Mouse (Mus musculus): ENCODE data around the gene Gsc. TPM values are rescaled to one million over a fixed set of nuclear protein-coding genes. Genes with fewer than 3 reads are reported as not detected.

Gene Gsc
- polyA plus RNA-seq, 1 experiment from 2014 or later: not detected

DNA sequence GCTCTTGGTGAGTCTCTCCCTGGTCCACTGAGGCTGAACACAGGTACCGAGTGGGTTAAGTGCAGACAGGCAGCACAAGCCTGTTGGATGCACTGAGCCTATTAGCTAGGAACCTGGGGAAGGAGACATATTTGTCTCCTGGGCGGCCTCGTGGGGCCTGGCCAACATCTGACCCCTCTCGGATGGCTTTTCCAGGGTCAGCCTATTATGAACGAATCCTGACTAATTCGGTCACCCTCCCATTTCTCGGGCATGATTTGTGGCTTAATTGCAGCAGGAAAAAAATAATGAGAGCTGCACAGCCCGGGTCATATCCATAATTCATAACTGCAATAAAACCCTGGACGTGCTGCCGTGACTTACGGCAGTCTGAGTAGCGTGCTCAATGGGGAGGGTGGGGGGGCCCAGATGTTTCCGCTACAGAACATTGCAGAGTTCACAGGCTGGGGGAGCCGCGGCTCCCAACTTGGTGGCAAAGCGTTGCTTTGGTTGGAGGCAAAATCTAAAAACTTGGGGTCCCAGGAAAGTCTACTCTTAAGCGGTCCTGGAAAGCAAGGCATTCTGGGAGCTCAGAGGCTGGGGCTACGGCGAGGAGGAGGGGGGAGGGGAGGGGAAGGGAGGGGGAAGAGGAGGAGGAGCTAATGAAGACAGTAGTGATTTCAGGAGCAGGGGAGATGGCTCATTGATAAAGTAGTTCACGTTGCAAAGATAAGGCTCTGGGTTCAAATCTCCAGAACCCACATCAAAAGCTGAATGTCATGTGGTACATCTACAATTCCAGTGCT, 39.0 kb downstream of the Gsc start:
- no peak overlapping the region for H3K4me2 ChIP-seq (ENCODE audit: low read length)
- no peaks in the 10 kb centered on the region for H3K27me3 ChIP-seq (replicated peaks; ENCODE audit: control insufficient read depth, insufficient read depth, low read length)
- no peaks in the 10 kb centered on the region for H3K36me3 ChIP-seq (ENCODE audit: control insufficient read depth, insufficient read depth)
- ATAC-seq: no peak; the same call in 1 of the 2 replicates
- no peaks in the 10 kb centered on the region for H3K9me3 ChIP-seq (ENCODE audit: control insufficient read depth, low read length)
- H3K9ac ChIP-seq (replicated peaks; ENCODE audit: low read depth, low read length): no peak overlapping the region
- H3K4me1 ChIP-seq (replicated peaks; ENCODE audit: control insufficient read depth, insufficient read depth, low read length): no peaks in the 10 kb centered on the region
- no peak overlapping the region for H3K27ac ChIP-seq (ENCODE audit: low read length)
- WGBS: 75% methylated on average over 20 of the region's 20 CpGs
- no peak overlapping the region for H3K4me3 ChIP-seq (replicated peaks; ENCODE audit: low read length)

DNA sequence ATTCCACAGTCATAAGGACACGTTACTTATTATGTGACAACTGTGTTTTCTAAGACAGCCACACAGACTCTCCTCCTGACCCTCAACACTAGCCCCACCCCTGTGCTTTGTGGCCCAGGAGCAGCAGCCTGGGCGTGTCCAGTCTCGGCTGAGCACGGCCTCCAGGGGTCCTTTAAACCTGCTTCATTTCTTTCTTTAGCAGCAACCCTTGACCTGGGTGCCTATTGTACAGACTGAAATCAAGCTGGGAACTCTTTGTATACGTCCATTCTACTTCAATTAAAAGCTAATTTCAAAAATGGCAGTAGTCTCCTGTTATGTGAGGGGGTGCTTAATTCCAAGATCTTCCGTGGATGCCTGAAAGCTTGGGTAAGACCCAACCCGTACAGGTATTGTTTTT, 39.9 kb downstream of the Gsc start:
- H3K36me3 ChIP-seq (ENCODE audit: control insufficient read depth, insufficient read depth): no peaks in the 10 kb centered on the region
- no peak overlapping the region for H3K4me2 ChIP-seq (ENCODE audit: low read length)
- no peaks in the 10 kb centered on the region for H3K9me3 ChIP-seq (ENCODE audit: control insufficient read depth, low read length)
- no peak for ATAC-seq
- 17% methylated on average over 7 of the region's 7 CpGs for WGBS
- no peaks in the 10 kb centered on the region for H3K27me3 ChIP-seq (replicated peaks; ENCODE audit: control insufficient read depth, insufficient read depth, low read length)
- no peak overlapping the region for H3K27ac ChIP-seq (ENCODE audit: low read length)
- H3K9ac ChIP-seq (replicated peaks; ENCODE audit: low read depth, low read length): no peak overlapping the region
- no peaks in the 10 kb centered on the region for H3K4me1 ChIP-seq (replicated peaks; ENCODE audit: control insufficient read depth, insufficient read depth, low read length)
- no peak overlapping the region for H3K4me3 ChIP-seq (replicated peaks; ENCODE audit: low read length)

DNA sequence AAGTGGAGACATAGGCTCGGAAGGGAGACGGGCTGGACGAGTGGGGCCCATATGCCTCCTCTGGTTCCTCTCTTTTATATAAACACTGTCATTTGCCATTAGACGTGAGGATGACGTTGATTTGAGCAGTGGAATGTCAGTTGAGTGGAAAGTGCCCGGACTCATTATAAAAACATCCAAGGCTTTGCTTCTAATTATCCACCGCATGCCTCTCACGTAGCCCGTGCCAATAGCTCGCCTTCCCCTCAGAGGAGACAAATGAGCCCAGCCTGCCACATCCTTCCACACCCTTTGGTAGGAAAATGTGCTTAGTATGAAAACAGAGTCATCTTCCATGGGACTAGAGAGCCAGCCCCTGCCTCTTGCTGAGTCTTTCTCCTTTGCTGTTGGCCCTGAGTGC, 41.8 kb downstream of the Gsc start:
- Histone ChIP-seq H3K36me3 (ENCODE audit: control insufficient read depth, insufficient read depth) (no peaks in the 10 kb centered on the region), H3K9ac (replicated peaks; ENCODE audit: low read depth, low read length) (no peak overlapping the region), H3K4me2 (ENCODE audit: low read length) (no peak overlapping the region), H3K27ac (ENCODE audit: low read length) (no peak overlapping the region), H3K4me1 (replicated peaks; ENCODE audit: control insufficient read depth, insufficient read depth, low read length) (no peaks in the 10 kb centered on the region), H3K4me3 (replicated peaks; ENCODE audit: low read length) (no peak overlapping the region), H3K27me3 (replicated peaks; ENCODE audit: control insufficient read depth, insufficient read depth, low read length) (no peaks in the 10 kb centered on the region), H3K9me3 (ENCODE audit: control insufficient read depth, low read length) (no peaks in the 10 kb centered on the region)
- 28% methylated on average over 10 of the region's 10 CpGs for WGBS
- ATAC-seq: no peak

DNA sequence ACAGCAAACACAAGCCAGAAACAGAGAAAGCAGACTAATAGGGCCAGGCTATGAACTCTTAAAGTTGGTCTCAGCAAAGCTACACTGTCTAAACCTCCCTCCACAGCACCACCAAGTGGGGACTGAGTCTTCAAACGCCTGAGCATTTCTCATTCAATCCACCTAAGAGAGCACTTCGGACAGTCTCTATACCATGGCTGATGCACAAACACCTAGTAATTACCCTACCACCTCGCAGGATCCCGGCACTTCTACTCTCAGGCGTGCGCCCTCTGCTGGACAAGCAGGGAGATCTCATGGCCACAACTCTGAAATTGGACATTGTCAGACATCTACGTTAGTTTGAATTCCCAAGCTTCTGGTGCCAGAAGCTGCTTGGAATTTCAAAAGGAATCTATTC, 46.2 kb downstream of the Gsc start:
- ATAC-seq: 0 out of 2 replicates have a peak, but pooled peaks have one; percentile 36
- H3K36me3 ChIP-seq (ENCODE audit: control insufficient read depth, insufficient read depth): no peaks in the 10 kb centered on the region
- no peaks in the 10 kb centered on the region for H3K9me3 ChIP-seq (ENCODE audit: control insufficient read depth, low read length)
- H3K9ac ChIP-seq (replicated peaks; ENCODE audit: low read depth, low read length): no peak overlapping the region
- WGBS: 2% methylated on average over 7 of the region's 7 CpGs
- H3K4me1 ChIP-seq (replicated peaks; ENCODE audit: control insufficient read depth, insufficient read depth, low read length): no peaks in the 10 kb centered on the region
- H3K4me3 ChIP-seq (replicated peaks; ENCODE audit: low read length): no peak overlapping the region
- H3K4me2 ChIP-seq (ENCODE audit: low read length): no peak overlapping the region
- H3K27me3 ChIP-seq (replicated peaks; ENCODE audit: control insufficient read depth, insufficient read depth, low read length): no peaks in the 10 kb centered on the region
- H3K27ac ChIP-seq (ENCODE audit: low read length): no peak overlapping the region

DNA sequence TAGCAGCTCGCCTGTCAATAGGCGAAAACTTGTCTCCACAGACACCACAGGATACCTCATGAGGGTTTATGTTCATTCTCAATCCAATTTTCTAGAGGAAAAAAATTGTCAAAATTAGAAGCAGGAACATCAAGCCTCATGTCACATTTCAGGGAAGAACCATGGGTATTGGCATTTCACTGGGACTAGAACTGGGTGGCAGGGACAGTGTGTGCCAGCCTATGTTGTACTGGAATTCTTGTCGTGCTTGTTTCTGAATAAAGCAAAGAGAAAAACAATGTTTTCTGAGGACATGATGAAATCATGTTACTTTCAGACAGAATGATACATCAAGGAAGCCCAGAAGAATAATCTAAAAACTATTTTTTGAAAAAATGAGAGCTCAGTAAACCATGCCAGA, 47.5 kb downstream of the Gsc start:
- Histone ChIP-seq H3K4me3 (replicated peaks; ENCODE audit: low read length) (no peak overlapping the region), H3K27me3 (replicated peaks; ENCODE audit: control insufficient read depth, insufficient read depth, low read length) (0 out of 2 replicates have a peak, but pooled peaks cover 3% of the 10 kb centered on the region), H3K36me3 (ENCODE audit: control insufficient read depth, insufficient read depth) (no peaks in the 10 kb centered on the region), H3K27ac (ENCODE audit: low read length) (no peak overlapping the region), H3K4me1 (replicated peaks; ENCODE audit: control insufficient read depth, insufficient read depth, low read length) (no peaks in the 10 kb centered on the region), H3K9me3 (ENCODE audit: control insufficient read depth, low read length) (no peaks in the 10 kb centered on the region), H3K9ac (replicated peaks; ENCODE audit: low read depth, low read length) (no peak overlapping the region), H3K4me2 (ENCODE audit: low read length) (no peak overlapping the region)
- WGBS: 79% methylated on average over 3 of the region's 3 CpGs
- ATAC-seq: no peak

DNA sequence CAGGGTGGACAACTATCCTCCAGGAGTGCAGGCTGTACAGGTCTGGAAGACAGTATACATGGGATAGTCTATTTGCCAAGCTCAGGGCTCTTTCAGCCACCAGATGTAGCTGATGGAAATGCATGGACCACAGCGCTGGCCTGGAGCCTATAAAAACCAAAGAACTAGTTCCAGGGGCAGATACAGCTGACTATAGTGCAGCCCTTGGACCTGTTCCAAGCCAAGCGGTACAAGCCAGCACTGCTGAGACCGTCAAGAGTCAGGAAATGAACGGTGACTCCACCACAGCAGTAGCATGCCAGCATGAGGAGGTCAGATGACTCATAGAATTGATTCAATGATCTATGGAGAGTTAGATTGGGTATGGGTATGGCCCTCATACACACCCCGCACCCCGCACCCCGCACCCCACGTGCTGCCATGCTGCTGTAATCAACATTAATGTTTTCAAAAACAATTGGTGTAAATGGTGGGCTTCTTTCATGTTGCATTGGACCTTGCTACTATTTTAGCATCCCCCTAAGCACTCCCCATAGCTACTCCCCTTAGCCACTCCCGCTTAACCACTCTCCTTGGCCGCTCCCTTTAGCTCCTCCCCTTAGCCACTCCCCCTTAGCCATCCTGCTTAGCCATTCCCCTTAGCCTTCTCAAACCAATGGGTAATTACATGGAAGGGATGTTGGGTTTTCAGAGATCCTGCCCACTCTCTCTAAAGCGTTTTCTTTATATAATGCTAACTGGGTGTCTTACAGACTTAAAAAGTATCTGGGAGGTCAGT, 50.3 kb downstream of the Gsc start:
- no peak for ATAC-seq
- no peak overlapping the region for H3K9ac ChIP-seq (replicated peaks; ENCODE audit: low read depth, low read length)
- WGBS: 74% methylated on average over 11 of the region's 11 CpGs

More for the DNA sequence above, 50.3 kb downstream of the Gsc start:
- Histone ChIP-seq H3K4me1 (replicated peaks; ENCODE audit: control insufficient read depth, insufficient read depth, low read length) (peaks cover 8% of the 10 kb centered on the region; the same call in 1 of the 2 replicates), H3K27ac (ENCODE audit: low read length) (no peak overlapping the region), H3K27me3 (replicated peaks; ENCODE audit: control insufficient read depth, insufficient read depth, low read length) (0 out of 2 replicates have a peak, but pooled peaks cover 3% of the 10 kb centered on the region), H3K9me3 (ENCODE audit: control insufficient read depth, low read length) (no peaks in the 10 kb centered on the region), H3K36me3 (ENCODE audit: control insufficient read depth, insufficient read depth) (no peaks in the 10 kb centered on the region), H3K4me3 (replicated peaks; ENCODE audit: low read length) (no peak overlapping the region), H3K4me2 (ENCODE audit: low read length) (no peak overlapping the region)

Other genes starting within 250 kb of the Gsc start
- not detected in 2 replicates for gene Serpina3g, start 237.1 kb downstream of the Gsc start, polyA plus RNA-seq (2015; fragmentation: Nextera tagmentation; extraction: Ambion mirVana)
- gene Serpina3i, start 210.2 kb downstream of the Gsc start, polyA plus RNA-seq (2015; fragmentation: Nextera tagmentation; extraction: Ambion mirVana): not detected in 2 replicates
- gene Serpina3j, start 158.8 kb downstream of the Gsc start, polyA plus RNA-seq (2015; fragmentation: Nextera tagmentation; extraction: Ambion mirVana): not detected in 2 replicates
- gene Serpina3k, start 134.8 kb downstream of the Gsc start, polyA plus RNA-seq (2015; fragmentation: Nextera tagmentation; extraction: Ambion mirVana): not detected in 2 replicates
- gene Serpina3m, start 134.8 kb downstream of the Gsc start, polyA plus RNA-seq (2015; fragmentation: Nextera tagmentation; extraction: Ambion mirVana): not detected in 2 replicates
- gene Serpina3n, start 66.6 kb downstream of the Gsc start, polyA plus RNA-seq (2015; fragmentation: Nextera tagmentation; extraction: Ambion mirVana): 0.22 TPM in 1 of 2 replicates, not detected in the other

Data from forebrain, embryonic 16.5 days (tissue).